Mouse (Mus musculus) heart, adult 2 months (tissue): ENCODE measurements around the gene Mast3. TPM values are rescaled to one million over a fixed set of nuclear protein-coding genes. Genes with fewer than 3 reads are reported as not detected.

Experiments
- DNase-seq, 2 experiments: peaks; one replicate each; pipeline ENCODE4 v3.0.0; 2021
- H3K27ac ChIP-seq: fragments of 200-600 bp; 2 replicates; pipeline ENCODE4 v1.8.1; 2022
- H3K27me3 ChIP-seq: fragments of 200-500 bp; 2 replicates; pipeline ENCODE4 v1.6.1; 2012; ENCODE audit warnings: mild to moderate bottlenecking, low read length, inconsistent platforms, mixed read lengths; ENCODE audit not compliant: control insufficient read depth, insufficient read depth
- H3K36me3 ChIP-seq: fragments of 200-500 bp; 2 replicates; pipeline ENCODE4 v1.6.1; 2012; ENCODE audit warnings: low read length, inconsistent platforms; ENCODE audit not compliant: control insufficient read depth, insufficient read depth
- H3K4me1 ChIP-seq: fragments of 200-500 bp; 2 replicates; pipeline ENCODE4 v1.6.1; 2011; ENCODE audit warnings: low read length; ENCODE audit not compliant: control insufficient read depth, insufficient read depth
- H3K4me3 ChIP-seq: fragments of 200-600 bp; 2 replicates; pipeline ENCODE4 v1.8.1; 2022
- H3K79me2 ChIP-seq: fragments of 200-500 bp; replicated peaks from 2 replicates; pipeline ENCODE4 v1.6.1; 2012; ENCODE audit warnings: mild to moderate bottlenecking, inconsistent platforms, low read length, moderate library complexity, mixed read lengths; ENCODE audit not compliant: control insufficient read depth, insufficient read depth
- H3K9ac ChIP-seq: fragments of 200-500 bp; 2 replicates; pipeline ENCODE4 v1.6.1; 2012; ENCODE audit warnings: low read depth, mild to moderate bottlenecking, control low read depth, inconsistent platforms, low read length, mixed read lengths
- CTCF ChIP-seq: fragments of 200-600 bp; IDR thresholded peaks from 2 replicates; pipeline ENCODE4 v1.8.1; 2022; ENCODE audit warnings: antibody characterized with exemption, mild to moderate bottlenecking, moderate library complexity
- EP300 ChIP-seq: fragments of 200-500 bp; IDR thresholded peaks from 2 replicates; pipeline ENCODE4 v1.6.1; 2011; ENCODE audit warnings: low read depth, low read length, control low read depth; ENCODE audit not compliant: insufficient read depth
- POLR2A ChIP-seq: fragments of 200-500 bp; IDR thresholded peaks from 2 replicates; pipeline ENCODE4 v1.6.1; 2011; ENCODE audit warnings: mild to moderate bottlenecking, low read depth, low read length, control low read depth; ENCODE audit not compliant: insufficient read depth
- WGBS: fragments of 180-500 bp; shearing (Covaris S2); methylation state at CpG from one replicate; pipeline ENCODE4 v1.1.7; 2018; 5-methylcytosine and 5-hydroxymethylcytosine counted together
- intact Hi-C: fragments of 180-260 bp; cut with DNase I; formaldehyde crosslinking; loops from one replicate; pipeline ENCODE4 v1.15.1; 2025
- polyA plus RNA-seq: library from polyadenylated mRNA; depleted of rRNA; stranded (reverse); fragments of >200 nt; gene quantifications from 2 replicates; pipeline ENCODE4 v1.2.3, GENCODE M21; 2012
- total RNA-seq, 2 experiments: library from RNA; stranded (reverse); gene quantifications; 2 replicates each; pipeline ENCODE4 v1.2.3; 2021

Mast3 gene
- total and polyA plus RNA-seq, 3 experiments, result 6.0 to 13.9 (median 7.4) TPM

DNA sequence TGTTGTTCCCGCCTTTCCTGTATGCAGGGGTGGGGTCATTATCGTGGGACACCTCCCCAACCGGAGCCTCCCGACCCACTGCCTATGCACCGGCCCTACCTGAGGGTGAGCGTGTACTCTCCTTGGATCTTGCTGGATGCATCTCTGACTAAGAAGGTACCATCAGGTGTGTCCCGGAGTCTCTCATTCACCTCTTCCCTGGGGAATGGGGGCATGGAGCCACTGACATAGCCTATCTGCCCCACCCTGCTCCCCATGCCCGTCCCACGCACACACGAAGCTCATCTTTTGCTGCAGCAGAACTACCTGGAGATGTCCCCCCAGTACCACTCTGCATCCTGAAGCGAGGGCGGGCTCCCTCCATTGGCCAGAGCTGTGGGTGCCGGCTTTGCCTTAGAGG, 34.1 kb downstream of the Mast3 start:
- Histone ChIP-seq H3K36me3 (no peaks in the 10 kb centered on the region), H3K4me1 (peaks cover 13% of the 10 kb centered on the region), H3K79me2 (no peaks in the 10 kb centered on the region; the same call in none of the 2 replicates), H3K27ac (no peak overlapping the region), H3K4me3 (no peak overlapping the region), H3K27me3 (no peaks in the 10 kb centered on the region), H3K9ac (no peak overlapping the region)
- TF ChIP-seq EP300 (no peak), POLR2A (no peak), CTCF (no peak)
- 94% methylated on average over 13 of the region's 13 CpGs for WGBS
- no peak for DNase-seq
- intact Hi-C loops, result loop anchor here (10.0 kb wide), 1 partner anchor 246 kb away; the partner anchor contains the start of genes Fkbp8 and Kxd1

DNA sequence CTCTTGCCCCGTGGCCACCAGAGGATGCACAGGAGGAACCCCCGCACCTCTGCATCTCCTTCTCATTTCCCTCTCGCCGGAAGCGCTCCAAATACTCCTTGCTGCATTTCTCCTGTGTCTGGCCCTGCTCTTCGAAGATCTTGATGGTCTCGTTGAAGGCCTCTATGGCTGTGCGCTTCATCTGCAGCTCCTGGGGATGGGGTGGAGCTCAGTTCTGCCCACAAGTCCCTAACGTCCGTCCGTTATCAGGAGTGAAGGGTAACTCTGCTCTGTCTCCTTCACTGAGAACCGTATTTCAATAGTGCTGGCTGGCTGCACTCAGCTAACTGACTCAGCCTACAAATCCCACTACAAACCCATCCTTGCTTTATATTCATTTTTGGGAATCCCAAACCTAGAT, 35.0 kb downstream of the Mast3 start:
- H3K79me2 ChIP-seq, result no peaks in the 10 kb centered on the region; the same call in 1 of the 2 replicates
- intact Hi-C loops, result loop anchor here (1.0 to 10.0 kb wide), 2 partner anchors 50 to 245 kb away; partner anchors contain the start of genes Fkbp8 and Kxd1
- peaks cover 11% of the 10 kb centered on the region for H3K4me1 ChIP-seq
- DNase-seq, result no peak
- H3K36me3 ChIP-seq, result no peaks in the 10 kb centered on the region
- no peak overlapping the region for H3K9ac ChIP-seq
- WGBS, result 81% methylated on average over 12 of the region's 12 CpGs
- TF ChIP-seq EP300, result no peak
- H3K27ac ChIP-seq, result no peak overlapping the region
- no peak overlapping the region for H3K4me3 ChIP-seq
- H3K27me3 ChIP-seq, result no peaks in the 10 kb centered on the region

DNA sequence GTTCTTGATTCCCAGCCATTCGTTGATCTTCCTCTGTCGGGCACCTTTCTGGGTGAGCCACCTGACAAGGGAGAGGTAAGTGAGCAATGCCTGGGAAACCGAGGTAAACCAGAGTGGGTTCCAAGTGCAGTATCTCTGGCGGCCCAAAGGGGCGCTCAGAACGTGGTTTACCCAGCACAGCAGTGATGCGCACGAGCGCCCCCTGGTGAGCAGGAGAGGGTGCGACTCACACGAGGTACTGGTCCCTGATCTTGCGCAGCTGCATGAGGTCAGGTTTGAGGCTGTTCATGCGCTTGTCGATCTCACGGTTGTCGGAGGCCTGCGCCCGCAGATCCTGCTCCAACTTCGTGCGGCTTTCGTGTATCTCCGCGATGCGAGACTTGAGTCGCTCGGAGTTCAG, 35.5 kb downstream of the Mast3 start:
- Histone ChIP-seq H3K27ac (no peak overlapping the region), H3K4me3 (no peak overlapping the region), H3K4me1 (peaks cover 10% of the 10 kb centered on the region), H3K36me3 (no peaks in the 10 kb centered on the region), H3K79me2 (no peaks in the 10 kb centered on the region; the same call in 1 of the 2 replicates), H3K9ac (no peak overlapping the region), H3K27me3 (no peaks in the 10 kb centered on the region)
- intact Hi-C loops, result loop anchor here (1.0 kb wide), 1 partner anchor 49 kb away; no protein-coding TSS in a partner anchor
- TF ChIP-seq POLR2A (no peak), CTCF (no peak; the same call in 1 of the 2 replicates), EP300 (peak; percentile 92; the same call in 1 of the 2 replicates)
- 12% methylated on average over 26 of the region's 26 CpGs for WGBS
- peak; percentile 93 to 94 for DNase-seq

DNA sequence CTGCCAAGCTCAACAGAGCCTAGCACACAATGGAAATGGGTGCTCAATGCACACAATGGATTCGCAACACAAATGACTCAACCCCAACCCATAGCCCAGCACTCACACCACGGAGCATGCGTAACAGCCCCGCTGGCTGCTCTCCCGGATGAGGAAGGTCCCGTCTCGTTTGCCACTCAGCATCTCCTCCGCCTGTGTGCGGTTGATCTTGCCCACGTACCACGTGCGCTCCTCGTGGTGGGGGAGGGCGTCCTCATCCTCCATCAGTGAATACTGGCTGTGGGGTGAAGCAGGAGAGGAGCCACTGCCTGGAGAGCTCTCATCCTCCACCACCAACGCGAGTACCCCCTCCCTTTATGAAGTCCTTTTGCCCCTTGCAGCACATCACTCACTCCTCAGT, 35.9 kb downstream of the Mast3 start:
- WGBS, result 84% methylated on average over 16 of the region's 16 CpGs
- Histone ChIP-seq H3K9ac (no peak overlapping the region), H3K27me3 (no peaks in the 10 kb centered on the region), H3K79me2 (no peaks in the 10 kb centered on the region; the same call in 1 of the 2 replicates), H3K4me3 (no peak overlapping the region), H3K36me3 (no peaks in the 10 kb centered on the region), H3K4me1 (peaks cover 6% of the 10 kb centered on the region), H3K27ac (no peak overlapping the region)
- DNase-seq, result peak; percentile 54 to 58
- intact Hi-C loops, result loop anchor here (1.0 kb wide), 1 partner anchor 49 kb away; no protein-coding TSS in a partner anchor
- TF ChIP-seq EP300 (no peak), POLR2A (no peak), CTCF (no peak)

DNA sequence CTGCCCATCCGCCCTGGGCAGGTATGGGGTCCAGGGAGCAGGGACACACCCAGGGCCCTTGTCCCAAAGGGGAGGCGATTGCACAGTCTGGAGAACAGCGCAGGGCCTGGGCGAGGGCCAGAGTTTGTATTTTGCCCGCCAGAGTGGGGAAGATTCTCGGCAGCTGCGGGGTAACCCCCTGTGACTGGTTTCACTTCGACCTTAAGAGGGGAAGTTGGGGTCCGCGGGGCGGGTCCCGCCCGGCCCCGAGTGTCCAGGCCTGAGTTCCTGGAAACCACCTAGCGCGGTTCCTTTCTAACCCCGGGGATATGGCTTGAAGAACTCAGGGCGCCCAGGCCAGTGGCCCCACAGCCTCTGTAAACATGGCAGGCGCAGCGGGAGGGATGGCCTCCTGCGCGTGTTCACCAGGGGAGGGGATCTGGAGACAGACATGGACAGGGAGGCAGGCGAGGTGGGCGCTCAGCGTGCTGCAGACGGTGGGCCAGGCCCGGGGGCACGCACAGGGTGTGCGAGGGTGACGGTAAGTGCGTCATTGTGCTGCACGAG, 36.5 kb downstream of the Mast3 start:
- no peak for TF ChIP-seq EP300
- no peak for TF ChIP-seq POLR2A
- no peak for TF ChIP-seq CTCF
- no peaks in the 10 kb centered on the region; the same call in 1 of the 2 replicates for H3K79me2 ChIP-seq
- intact Hi-C loops, result no loop called here
- H3K36me3 ChIP-seq, result no peaks in the 10 kb centered on the region
- H3K27ac ChIP-seq, result no peak overlapping the region
- no peak overlapping the region for H3K4me3 ChIP-seq
- no peaks in the 10 kb centered on the region for H3K27me3 ChIP-seq
- no peak overlapping the region for H3K9ac ChIP-seq
- DNase-seq, result peak; percentile 47 to 74
- peaks cover 6% of the 10 kb centered on the region for H3K4me1 ChIP-seq
- 90% methylated on average over 32 of the region's 32 CpGs for WGBS

DNA sequence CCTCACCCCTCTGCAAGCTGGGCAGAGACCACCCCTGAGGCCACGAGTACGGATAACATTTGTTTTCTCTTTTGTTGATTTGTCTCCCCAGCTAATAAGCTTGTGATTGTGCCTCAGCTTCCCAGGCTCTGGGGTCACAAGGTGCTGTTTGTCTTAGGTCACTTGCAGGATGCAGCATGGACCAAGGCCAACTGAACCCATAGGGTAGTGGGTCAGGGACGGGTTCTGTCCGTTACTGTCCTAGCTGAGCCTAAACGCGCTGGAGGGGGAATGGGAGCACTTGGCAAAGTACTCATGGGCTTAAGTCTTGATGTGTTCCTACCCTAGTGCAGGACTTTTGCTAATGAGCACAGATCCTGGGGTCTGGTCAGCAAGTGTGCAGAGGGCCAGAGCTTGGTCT, 37.4 kb downstream of the Mast3 start:
- Histone ChIP-seq H3K4me1 (peaks cover 6% of the 10 kb centered on the region), H3K9ac (no peak overlapping the region), H3K4me3 (no peak overlapping the region), H3K27me3 (no peaks in the 10 kb centered on the region), H3K27ac (no peak overlapping the region), H3K36me3 (no peaks in the 10 kb centered on the region), H3K79me2 (no peaks in the 10 kb centered on the region; the same call in 1 of the 2 replicates)
- intact Hi-C loops, result loop anchor here (2.0 kb wide), 1 partner anchor 73 kb away; no protein-coding TSS in a partner anchor
- DNase-seq, result no peak
- TF ChIP-seq CTCF (no peak), POLR2A (no peak), EP300 (no peak)
- 79% methylated on average over 6 of the region's 6 CpGs for WGBS
